Mouse (Mus musculus) hindbrain, embryonic 11.5 days (tissue): ENCODE data around the gene Lrrc75b. TPM values are rescaled to one million over a fixed set of nuclear protein-coding genes. Genes with fewer than 3 reads are reported as not detected.

ENCODE experiments used
- ATAC-seq: fragments of 200-750 bp; cut with Nextera tagmentation; 2 replicates; pipeline ENCODE4 v1.8.0; 2017; ENCODE audit warnings: mild to moderate bottlenecking, moderate TSS enrichment, moderate library complexity; ENCODE audit not compliant: low FRiP score
- DNase-seq: peaks from one replicate; pipeline ENCODE4 v3.0.0-alpha.2; 2015; ENCODE audit warnings: low spot score
- H3K27ac ChIP-seq: fragments of 300-500 bp; sonication (generic); 2 replicates; pipeline ENCODE4 v1.5.1; 2014; ENCODE audit warnings: mild to moderate bottlenecking, low read depth, low read length
- H3K27me3 ChIP-seq: fragments of 300-500 bp; sonication (generic); 2 replicates; pipeline ENCODE4 v1.6.1; 2014; ENCODE audit warnings: mild to moderate bottlenecking, low read length, moderate library complexity, mixed read lengths; ENCODE audit not compliant: control insufficient read depth, insufficient read depth
- H3K36me3 ChIP-seq: fragments of 300-500 bp; sonication (generic); 2 replicates; pipeline ENCODE4 v1.6.1; 2014; ENCODE audit warnings: mild to moderate bottlenecking, low read length, moderate library complexity, mixed read lengths; ENCODE audit not compliant: control insufficient read depth, insufficient read depth
- H3K4me1 ChIP-seq: fragments of 300-500 bp; sonication (generic); replicated peaks from 2 replicates; pipeline ENCODE4 v1.6.1; 2014; ENCODE audit warnings: low read length, mixed read lengths; ENCODE audit not compliant: control insufficient read depth, insufficient read depth
- H3K4me2 ChIP-seq: fragments of 300-500 bp; sonication (generic); replicated peaks from 2 replicates; pipeline ENCODE4 v1.6.1; 2014; ENCODE audit warnings: mild to moderate bottlenecking, low read depth, low read length
- H3K4me3 ChIP-seq: fragments of 300-500 bp; sonication (generic); 2 replicates; pipeline ENCODE4 v1.5.1; 2014; ENCODE audit warnings: low read depth, low read length
- H3K9ac ChIP-seq: fragments of 300-500 bp; sonication (generic); 2 replicates; pipeline ENCODE4 v1.6.1; 2014; ENCODE audit warnings: low read depth, low read length
- H3K9me3 ChIP-seq: fragments of 300-500 bp; sonication (generic); 2 replicates; pipeline ENCODE4 v1.6.1; 2016; ENCODE audit warnings: low read length; ENCODE audit not compliant: control insufficient read depth
- WGBS: fragments of 180-500 bp; shearing (Covaris S2); extraction: QIAGEN DNeasy Blood & Tissue Kit; methylation state at CpG from one replicate; pipeline ENCODE4 v1.1.7; 2014; 5-methylcytosine and 5-hydroxymethylcytosine counted together
- polyA plus RNA-seq: library from polyadenylated mRNA; unstranded; fragments of >200 nt; fragmentation: Nextera tagmentation; extraction: Ambion mirVana; gene quantifications from 2 replicates; pipeline ENCODE4 v1.2.1, GENCODE M21; 2014

The Lrrc75b gene
- 4.8 and 6.2 TPM in 2 replicates for polyA plus RNA-seq

DNA sequence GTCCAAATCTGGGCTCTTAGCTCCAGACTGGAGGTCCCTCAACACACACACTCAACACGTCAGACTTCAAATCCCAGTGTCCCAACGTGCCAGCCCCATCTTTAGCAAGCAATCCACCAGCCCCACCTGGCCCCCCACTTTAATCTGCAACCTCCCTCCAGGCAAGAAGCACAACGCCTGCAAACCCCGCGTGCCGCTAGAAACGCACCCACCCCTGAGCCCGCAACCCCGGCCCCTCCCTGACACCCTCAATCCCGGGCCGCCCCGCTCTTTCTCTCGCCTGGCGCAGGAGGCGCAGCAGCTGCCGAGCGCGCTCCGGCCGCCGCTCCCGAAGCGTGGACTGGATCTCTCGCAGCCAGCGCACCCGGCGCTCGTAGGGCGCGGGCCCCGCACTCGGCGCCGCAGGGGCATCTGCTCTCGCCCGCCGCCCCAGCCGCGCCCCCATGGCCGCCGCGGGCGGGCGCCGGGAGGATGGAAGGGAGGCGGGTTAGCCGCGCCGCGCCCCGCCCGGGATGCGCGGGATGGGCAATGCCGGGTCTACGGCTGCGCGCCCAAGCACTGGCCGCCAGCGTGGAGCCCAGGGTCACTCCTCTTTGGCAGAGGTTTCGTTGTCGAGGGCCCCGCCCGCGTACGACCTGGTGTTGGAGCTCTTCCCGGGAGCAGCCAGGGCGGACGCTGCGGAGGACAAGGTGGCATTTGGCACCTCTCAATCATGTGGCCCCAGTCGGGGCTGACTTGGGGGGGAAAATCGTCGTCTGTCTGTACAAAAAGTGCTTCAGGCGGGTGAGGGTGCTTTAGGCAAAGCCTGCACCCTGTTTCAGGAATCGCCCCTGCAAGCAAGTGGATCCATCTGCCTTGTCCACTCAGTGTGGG lies at the start of gene Lrrc75b:
Lrrc75b (minus strand) TSS at position 655 of the 873 bp plus-strand sequence.
- Histone ChIP-seq H3K4me3 (peak within 1 kb of the TSS; percentile 68), H3K27ac (peak within 1 kb of the TSS; percentile 79), H3K36me3 (no peaks in the 10 kb centered on the region), H3K9me3 (no peaks in the 10 kb centered on the region), H3K9ac (peak within 1 kb of the TSS; percentile 84), H3K4me2 (peak within 1 kb of the TSS; percentile 99), H3K4me1 (0 out of 2 replicates have a peak, but pooled peaks cover 2% of the 10 kb centered on the region), H3K27me3 (peaks cover 10% of the 10 kb centered on the region; the same call in 1 of the 2 replicates)
- DNase-seq (peak; percentile 67), ATAC-seq (peak; percentile 62)
- WGBS: under 1% methylated on average over 67 of the region's 75 CpGs

DNA sequence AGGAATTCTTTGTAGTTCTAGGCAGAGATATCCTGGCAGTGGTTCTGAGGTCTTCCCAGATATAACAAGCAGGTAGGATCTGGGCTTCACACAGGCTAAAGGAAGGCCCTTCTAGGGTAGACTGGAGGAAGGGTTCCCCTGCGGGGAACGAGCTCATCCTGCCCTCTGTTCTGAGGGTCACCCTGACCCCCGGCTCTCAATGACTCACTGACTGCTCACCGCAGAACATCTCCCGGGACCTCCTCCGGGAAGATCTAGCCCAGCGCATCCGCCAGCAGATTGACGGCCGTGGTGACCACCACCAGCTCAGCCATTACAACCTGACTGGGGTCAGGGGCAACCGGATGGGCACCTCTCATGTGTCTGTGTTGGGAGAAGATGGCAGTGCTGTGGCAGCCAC lies 48.8 kb upstream of the Lrrc75b start:
- H3K9me3 ChIP-seq: no peaks in the 10 kb centered on the region
- H3K27ac ChIP-seq: no peak overlapping the region
- H3K9ac ChIP-seq: no peak overlapping the region
- H3K4me2 ChIP-seq: no peak overlapping the region
- ATAC-seq: no peak
- H3K36me3 ChIP-seq: no peaks in the 10 kb centered on the region
- H3K4me3 ChIP-seq: no peak overlapping the region
- WGBS: 91% methylated on average over 11 of the region's 11 CpGs
- no peaks in the 10 kb centered on the region for H3K4me1 ChIP-seq
- no peak for DNase-seq
- H3K27me3 ChIP-seq: no peaks in the 10 kb centered on the region

DNA sequence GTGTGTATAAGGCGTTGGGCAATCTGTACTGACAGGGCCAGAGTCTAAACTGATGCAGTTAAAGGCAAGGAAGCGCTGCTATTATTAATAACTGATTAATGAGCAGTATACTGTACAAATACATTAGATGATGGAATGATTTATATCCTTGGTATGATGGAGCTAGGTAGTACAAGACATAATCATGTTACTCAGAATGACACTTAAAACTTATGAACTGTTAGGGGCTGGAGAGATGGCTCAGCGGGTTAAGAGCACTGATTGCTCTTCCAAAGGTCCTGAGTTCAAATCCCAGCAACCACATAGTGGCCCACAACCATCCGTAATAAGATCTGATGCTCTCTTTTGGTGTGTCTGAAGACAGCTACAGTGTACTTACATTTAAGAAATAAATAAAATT lies 47.1 kb upstream of the Lrrc75b start:
- H3K36me3 ChIP-seq: no peaks in the 10 kb centered on the region
- no peaks in the 10 kb centered on the region for H3K4me1 ChIP-seq
- H3K27ac ChIP-seq: no peak overlapping the region
- H3K4me3 ChIP-seq: no peak overlapping the region
- ATAC-seq (no peak), DNase-seq (no peak)
- no peaks in the 10 kb centered on the region for H3K27me3 ChIP-seq
- H3K9me3 ChIP-seq: no peaks in the 10 kb centered on the region
- WGBS: 89% methylated on average over 4 of the region's 4 CpGs
- no peak overlapping the region for H3K4me2 ChIP-seq
- no peak overlapping the region for H3K9ac ChIP-seq

DNA sequence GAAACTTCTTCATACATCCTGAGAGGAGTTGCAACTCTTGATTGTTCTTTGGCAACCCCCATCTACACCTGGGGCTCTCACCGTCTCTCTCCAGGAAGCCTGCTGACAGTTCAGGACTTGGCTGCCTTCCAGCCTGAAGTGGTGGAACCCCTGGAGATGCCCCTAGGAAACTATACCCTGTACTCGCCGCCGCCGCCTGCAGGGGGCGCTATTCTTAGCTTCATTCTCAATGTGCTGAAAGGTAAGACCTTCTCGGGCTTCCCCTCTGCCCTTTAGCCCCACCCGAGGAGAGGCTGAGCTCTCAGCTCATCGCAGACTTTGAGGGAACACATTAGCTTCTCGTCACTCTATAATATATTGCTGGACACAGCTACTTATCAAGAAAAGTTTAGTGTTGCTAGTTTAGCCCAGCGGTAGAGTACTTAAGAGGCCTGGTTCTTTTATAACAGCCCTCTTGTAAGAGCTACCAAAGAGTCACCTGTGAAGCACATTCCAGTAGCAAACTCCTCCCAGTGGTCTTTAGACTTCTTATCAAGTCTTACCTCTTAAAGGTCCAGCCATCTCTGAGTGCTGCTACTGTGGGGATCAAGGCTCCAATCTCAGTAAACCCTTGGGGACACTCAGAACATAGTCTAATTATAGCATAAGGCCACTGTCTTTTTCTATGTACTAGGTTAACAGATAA lies 45.2 kb upstream of the Lrrc75b start:
- H3K36me3 ChIP-seq: no peaks in the 10 kb centered on the region
- 46% methylated on average over 11 of the region's 11 CpGs for WGBS
- no peaks in the 10 kb centered on the region for H3K27me3 ChIP-seq
- no peak overlapping the region for H3K4me2 ChIP-seq
- H3K9ac ChIP-seq: no peak overlapping the region
- no peak for DNase-seq
- no peak overlapping the region for H3K4me3 ChIP-seq
- no peak overlapping the region for H3K27ac ChIP-seq
- no peaks in the 10 kb centered on the region for H3K9me3 ChIP-seq
- no peaks in the 10 kb centered on the region for H3K4me1 ChIP-seq
- no peak for ATAC-seq

DNA sequence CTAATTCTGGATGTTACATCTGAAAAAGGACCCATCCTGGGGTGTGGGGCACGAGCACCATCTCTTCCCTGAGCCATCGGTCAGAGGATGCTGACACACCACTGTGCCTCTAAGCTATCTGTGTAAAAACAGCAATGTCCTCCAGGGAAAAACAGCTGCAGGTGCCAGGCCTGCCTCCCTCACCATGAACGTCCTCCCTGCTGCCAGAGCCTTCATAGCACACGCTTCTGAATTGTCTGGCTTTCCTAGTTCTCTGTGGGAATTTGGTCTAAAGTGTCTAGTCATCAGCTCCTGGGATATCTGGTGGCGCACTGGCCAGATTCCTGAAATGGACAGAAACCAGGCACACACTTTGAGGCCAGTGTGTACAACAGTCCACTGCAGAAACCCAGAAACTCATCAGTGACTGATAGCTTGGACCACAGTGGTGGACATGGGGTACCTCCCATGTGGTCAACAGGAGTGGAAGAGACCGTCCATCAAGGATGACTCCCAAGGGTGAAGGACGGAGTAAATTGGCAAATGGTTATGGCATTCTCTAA lies 40.1 kb upstream of the Lrrc75b start:
- Histone ChIP-seq H3K4me1 (no peaks in the 10 kb centered on the region), H3K4me3 (no peak overlapping the region), H3K36me3 (no peaks in the 10 kb centered on the region), H3K9ac (no peak overlapping the region), H3K4me2 (no peak overlapping the region), H3K27me3 (no peaks in the 10 kb centered on the region), H3K9me3 (no peaks in the 10 kb centered on the region), H3K27ac (no peak overlapping the region)
- DNase-seq: no peak
- no peak for ATAC-seq
- WGBS: 84% methylated on average over 7 of the region's 7 CpGs

GRCm38 (mm10) chr10:75595981-75596380 lies 35.9 kb upstream of the Lrrc75b start:
- H3K4me3 ChIP-seq: no peak overlapping the region
- no peaks in the 10 kb centered on the region for H3K4me1 ChIP-seq
- WGBS: 88% methylated on average over 8 of the region's 8 CpGs
- H3K9ac ChIP-seq: no peak overlapping the region
- H3K27ac ChIP-seq: no peak overlapping the region
- no peaks in the 10 kb centered on the region for H3K27me3 ChIP-seq
- DNase-seq (no peak), ATAC-seq (no peak)
- H3K4me2 ChIP-seq: no peak overlapping the region
- no peaks in the 10 kb centered on the region for H3K36me3 ChIP-seq
- H3K9me3 ChIP-seq: no peaks in the 10 kb centered on the region

- Histone ChIP-seq H3K4me1 (0 out of 2 replicates have a peak, but pooled peaks cover 2% of the 10 kb centered on the region), H3K9ac (no peak overlapping the region), H3K9me3 (no peaks in the 10 kb centered on the region), H3K27me3 (no peaks in the 10 kb centered on the region), H3K4me3 (no peak overlapping the region), H3K4me2 (no peak overlapping the region), H3K36me3 (no peaks in the 10 kb centered on the region), H3K27ac (no peak overlapping the region)
- no peak for DNase-seq
- ATAC-seq: no peak
- WGBS: 86% methylated on average over 7 of the region's 7 CpGs
Observed at GRCm38 (mm10) chr10:75592585-75592984, 32.5 kb upstream of the Lrrc75b start.

GRCm38 (mm10) chr10:75591211-75591894 lies 31.2 kb upstream of the Lrrc75b start:
- no peak for ATAC-seq

More at GRCm38 (mm10) chr10:75591211-75591894, 31.2 kb upstream of the Lrrc75b start:
- no peak for DNase-seq
- Histone ChIP-seq H3K4me2 (no peak overlapping the region), H3K4me1 (0 out of 2 replicates have a peak, but pooled peaks cover 2% of the 10 kb centered on the region), H3K36me3 (no peaks in the 10 kb centered on the region), H3K9ac (no peak overlapping the region), H3K4me3 (no peak overlapping the region), H3K9me3 (no peaks in the 10 kb centered on the region), H3K27me3 (no peaks in the 10 kb centered on the region), H3K27ac (no peak overlapping the region)
- WGBS: 77% methylated on average over 12 of the region's 12 CpGs
